Mouse (Mus musculus) lung, adult 2 months (tissue): ENCODE measurements around the gene Chil4.

Experiments used
- CTCF ChIP-seq: fragments of 200-500 bp; IDR thresholded peaks from 2 replicates; pipeline ENCODE4 v1.5.1; 2011; ENCODE audit warnings: mild to moderate bottlenecking, low read length, control low read depth; ENCODE audit not compliant: insufficient read depth
- POLR2A ChIP-seq: fragments of 200-500 bp; IDR thresholded peaks from 2 replicates; pipeline ENCODE4 v1.6.1; 2011; ENCODE audit warnings: low read depth, mild to moderate bottlenecking, control low read depth, low read length, borderline replicate concordance; ENCODE audit errors: extremely low read depth

DNA sequence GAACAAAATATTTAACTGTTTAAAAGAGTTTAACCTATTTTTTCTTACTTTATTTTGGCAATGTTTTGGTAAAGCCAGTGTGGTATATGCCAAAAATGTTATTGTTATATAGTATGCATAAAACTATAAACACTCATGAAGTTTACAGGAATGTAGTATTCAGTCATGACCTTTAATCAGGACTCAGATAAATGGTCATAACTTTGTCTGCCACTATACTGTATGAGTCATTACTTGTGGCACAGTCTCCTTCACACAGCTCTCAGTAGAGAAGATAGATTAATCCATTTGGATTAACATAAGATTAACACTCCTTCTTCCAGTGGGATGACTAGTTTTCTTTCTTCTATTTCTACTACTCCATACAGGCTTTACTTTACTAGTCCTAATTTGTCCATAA is 23.0 kb downstream of the Chil4 start:
- no peak for TF ChIP-seq CTCF
- no peak for TF ChIP-seq POLR2A
